ENCODE assay signal across 22 mouse cellular contexts in genomic region chr8:28141916-28142315, GRCm38 (mm10).
DNase-seq lines count a peak whose midpoint lies in the region; ATAC-seq lines count a peak whose summit lies in the region.
"Had no signal": no experiment of that assay in that cellular context is flagged by ENCODE, and none has a peak within 500 bp of the region (broad histone marks: within the 10 kb centered on the region; RNA-seq: fewer than 3 reads in every experiment).

No protein-coding gene starts in this region.

- DNase-seq in forebrain, embryonic 11.5 days (ENCODE audit: low spot score), result no peak
- no peak for DNase-seq in forebrain, embryonic 10.5 days (ENCODE audit: extremely low spot score, low spot score)
- peak; percentile 54 for DNase-seq in Muller cell, postnatal 12 days (ENCODE audit: inconsistent ontology term)
- no peak for DNase-seq in urinary bladder, postnatal 4 days (ENCODE audit: low spot score in 2 of 2)
- DNase-seq: adrenal gland, postnatal 10 days; adrenal gland, postnatal 36 days; cerebellum, adult 11 months; cerebellum, adult 2 months; cerebellum, adult 9-11 months; cerebellum, postnatal 25 days; gastrocnemius, postnatal 14 days; heart, adult 11 months; kidney, adult 11 months had no signal

- no peaks in the 10 kb centered on the region for H3K36me3 ChIP-seq in forebrain, embryonic 11.5 days (ENCODE audit: control insufficient read depth, insufficient read depth, low read length)
- H3K36me3 ChIP-seq in forebrain, embryonic 10.5 days (replicated peaks), result no peaks in the 10 kb centered on the region
- H3K36me3 ChIP-seq in hindbrain, embryonic 16.5 days (ENCODE audit: control insufficient read depth, insufficient read depth, low read length), result no peaks in the 10 kb centered on the region
- no peaks in the 10 kb centered on the region for H3K36me3 ChIP-seq in hindbrain, embryonic 13.5 days
- no peaks in the 10 kb centered on the region for H3K36me3 ChIP-seq in forebrain, embryonic 16.5 days (ENCODE audit: control insufficient read depth, insufficient read depth)
- H3K36me3 ChIP-seq: embryonic facial prominence, embryonic 12.5 days; embryonic facial prominence, embryonic 15.5 days; hindbrain, embryonic 12.5 days; intestine, embryonic 15.5 days had no signal

- WGBS in forebrain, embryonic 11.5 days, result 25% methylated on average over 3 of the region's 3 CpGs
- 24% methylated on average over 3 of the region's 3 CpGs for whole genome bisulfite sequencing in forebrain, embryonic 10.5 days
- 23% methylated on average over 3 of the region's 3 CpGs for WGBS in hindbrain, embryonic 16.5 days
- 23% methylated on average over 3 of the region's 3 CpGs for WGBS in hindbrain, embryonic 13.5 days
- WGBS in forebrain, embryonic 16.5 days, result 11% methylated on average over 3 of the region's 3 CpGs

- no peak overlapping the region for H3K4me2 ChIP-seq in forebrain, embryonic 11.5 days (ENCODE audit: low read depth, low read length, severe bottlenecking)
- no peak overlapping the region for H3K4me2 ChIP-seq in hindbrain, embryonic 16.5 days (ENCODE audit: low read length)
- no peak overlapping the region for H3K4me2 ChIP-seq in hindbrain, embryonic 13.5 days
- no peak overlapping the region for H3K4me2 ChIP-seq in forebrain, embryonic 16.5 days (ENCODE audit: low read length)
- H3K4me2 ChIP-seq: embryonic facial prominence, embryonic 12.5 days; embryonic facial prominence, embryonic 15.5 days; heart, embryonic 11.5 days; hindbrain, embryonic 12.5 days; intestine, embryonic 15.5 days had no signal

- no peaks in the 10 kb centered on the region for H3K4me1 ChIP-seq in forebrain, embryonic 11.5 days (replicated peaks; ENCODE audit: control insufficient read depth, insufficient read depth, low read length)
- no peaks in the 10 kb centered on the region for H3K4me1 ChIP-seq in forebrain, embryonic 10.5 days
- no peaks in the 10 kb centered on the region for H3K4me1 ChIP-seq in hindbrain, embryonic 16.5 days (ENCODE audit: control insufficient read depth, insufficient read depth, low read depth, low read length)
- no peaks in the 10 kb centered on the region for H3K4me1 ChIP-seq in hindbrain, embryonic 13.5 days (replicated peaks)
- no peaks in the 10 kb centered on the region for H3K4me1 ChIP-seq in forebrain, embryonic 16.5 days (replicated peaks; ENCODE audit: control insufficient read depth, insufficient read depth, low read length)
- H3K4me1 ChIP-seq: embryonic facial prominence, embryonic 12.5 days; embryonic facial prominence, embryonic 15.5 days; hindbrain, embryonic 12.5 days; intestine, embryonic 15.5 days had no signal

- no peaks in the 10 kb centered on the region for H3K9me3 ChIP-seq in forebrain, embryonic 11.5 days (ENCODE audit: control insufficient read depth, low read length)
- no peaks in the 10 kb centered on the region for H3K9me3 ChIP-seq in forebrain, embryonic 10.5 days
- no peaks in the 10 kb centered on the region for H3K9me3 ChIP-seq in hindbrain, embryonic 16.5 days (ENCODE audit: control insufficient read depth, low read length)
- no peaks in the 10 kb centered on the region for H3K9me3 ChIP-seq in hindbrain, embryonic 13.5 days
- H3K9me3 ChIP-seq in forebrain, embryonic 16.5 days (ENCODE audit: control insufficient read depth, low read length), result no peaks in the 10 kb centered on the region
- H3K9me3 ChIP-seq: embryonic facial prominence, embryonic 12.5 days; embryonic facial prominence, embryonic 15.5 days; hindbrain, embryonic 12.5 days; intestine, embryonic 15.5 days had no signal

- H3K27me3 ChIP-seq in forebrain, embryonic 11.5 days (ENCODE audit: control insufficient read depth, insufficient read depth, low read length), result no peaks in the 10 kb centered on the region
- no peaks in the 10 kb centered on the region for H3K27me3 ChIP-seq in forebrain, embryonic 10.5 days (ENCODE audit: poor library complexity, severe bottlenecking)
- H3K27me3 ChIP-seq in hindbrain, embryonic 16.5 days (replicated peaks; ENCODE audit: control insufficient read depth, insufficient read depth, low read length), result no peaks in the 10 kb centered on the region
- no peaks in the 10 kb centered on the region for H3K27me3 ChIP-seq in hindbrain, embryonic 13.5 days
- H3K27me3 ChIP-seq in forebrain, embryonic 16.5 days (replicated peaks; ENCODE audit: control insufficient read depth, insufficient read depth, low read length), result no peaks in the 10 kb centered on the region
- H3K27me3 ChIP-seq: embryonic facial prominence, embryonic 12.5 days; embryonic facial prominence, embryonic 15.5 days; hindbrain, embryonic 12.5 days; intestine, embryonic 15.5 days; Patski had no signal

- H3K9ac ChIP-seq in forebrain, embryonic 11.5 days (ENCODE audit: low read length), result no peak overlapping the region
- no peak overlapping the region for H3K9ac ChIP-seq in hindbrain, embryonic 16.5 days (ENCODE audit: low read depth, low read length)
- no peak overlapping the region for H3K9ac ChIP-seq in hindbrain, embryonic 13.5 days
- no peak overlapping the region for H3K9ac ChIP-seq in forebrain, embryonic 16.5 days (replicated peaks; ENCODE audit: low read depth, low read length)
- H3K9ac ChIP-seq: embryonic facial prominence, embryonic 12.5 days; embryonic facial prominence, embryonic 15.5 days; hindbrain, embryonic 12.5 days; intestine, embryonic 15.5 days had no signal

- 0 out of 2 replicates have a peak, but pooled peaks have one; percentile 27 for ATAC-seq in forebrain, embryonic 11.5 days (replicated peaks; ENCODE audit: low FRiP score)
- peak; percentile 17; the same call in 1 of the 2 replicates for ATAC-seq in hindbrain, embryonic 16.5 days
- no peak for ATAC-seq in hindbrain, embryonic 13.5 days (ENCODE audit: low FRiP score)
- ATAC-seq in forebrain, embryonic 16.5 days, result peak; percentile 83
- ATAC-seq: intestine, embryonic 15.5 days; Patski had no signal

- no peak overlapping the region for H3K27ac ChIP-seq in forebrain, embryonic 11.5 days (ENCODE audit: low read depth, low read length)
- no peak overlapping the region for H3K27ac ChIP-seq in forebrain, embryonic 10.5 days
- H3K27ac ChIP-seq in hindbrain, embryonic 16.5 days (ENCODE audit: low read depth, low read length), result no peak overlapping the region
- no peak overlapping the region for H3K27ac ChIP-seq in hindbrain, embryonic 13.5 days
- H3K27ac ChIP-seq in forebrain, embryonic 16.5 days (ENCODE audit: low read length), result no peak overlapping the region
- H3K27ac ChIP-seq: embryonic facial prominence, embryonic 12.5 days; embryonic facial prominence, embryonic 15.5 days; hindbrain, embryonic 12.5 days; intestine, embryonic 15.5 days had no signal

- no peak overlapping the region for H3K4me3 ChIP-seq in forebrain, embryonic 11.5 days (ENCODE audit: low read depth, low read length)
- H3K4me3 ChIP-seq in forebrain, embryonic 10.5 days, result no peak overlapping the region
- no peak overlapping the region for H3K4me3 ChIP-seq in hindbrain, embryonic 16.5 days (ENCODE audit: low read length)
- H3K4me3 ChIP-seq in hindbrain, embryonic 13.5 days, result no peak overlapping the region
- H3K4me3 ChIP-seq in forebrain, embryonic 16.5 days (replicated peaks; ENCODE audit: low read length), result no peak overlapping the region
- H3K4me3 ChIP-seq: embryonic facial prominence, embryonic 12.5 days; embryonic facial prominence, embryonic 15.5 days; hindbrain, embryonic 12.5 days; intestine, embryonic 15.5 days had no signal
